Mouse (Mus musculus): ENCODE measurements around the gene Hdac9.

DNA sequence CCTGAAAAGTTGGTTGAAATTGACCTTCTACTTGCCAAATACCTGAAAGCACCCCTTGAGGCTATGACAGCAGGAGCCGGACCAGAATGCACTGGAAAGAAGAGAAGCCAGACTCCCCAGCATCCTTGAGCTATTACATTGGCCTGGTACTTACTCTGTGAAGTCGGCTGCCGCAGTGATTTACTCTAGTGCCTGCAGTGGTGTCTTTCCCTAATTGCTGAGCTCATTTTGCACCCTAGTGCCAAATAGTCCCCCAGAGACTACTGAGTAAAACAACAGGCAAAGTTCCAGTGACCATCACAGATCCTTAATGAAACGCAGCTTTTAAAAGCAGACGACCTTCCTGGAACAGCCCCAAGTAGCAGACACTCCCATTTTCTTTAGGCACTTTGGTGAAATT lies 761.2 kb downstream of the Hdac9 start:
- TF ChIP-seq CTCF (IDR thresholded peaks at IDR 0.05; ENCODE audit: borderline replicate concordance, extremely low read depth, insufficient read depth, insufficient read length) = no peak
- no peak for TF ChIP-seq POLR2A (IDR thresholded peaks at IDR 0.05; ENCODE audit: borderline replicate concordance, extremely low read depth, insufficient read depth, insufficient read length, poor library complexity, severe bottlenecking)

Measured in brain, embryonic 14.5 days (tissue).